Mouse (Mus musculus): ENCODE measurements around the gene Hspb1. TPM values are rescaled to one million over a fixed set of nuclear protein-coding genes. Genes with fewer than 3 reads are reported as not detected.

Hspb1 gene
- polyA plus RNA-seq, 1 experiment from 2014 or later = 113 TPM

GRCm38 (mm10) chr5:135933222-135933899 is 45.6 kb downstream of the Hspb1 start:
- whole genome bisulfite sequencing = 4% methylated on average over 12 of the region's 12 CpGs
- H3K27ac ChIP-seq = peak overlapping the region; percentile 98
- TF ChIP-seq CTCF (IDR thresholded peaks at IDR 0.05; ENCODE audit: low read depth) = no peak
- H3K4me3 ChIP-seq (replicated peaks; ENCODE audit: low read depth, low read length) = peak overlapping the region; percentile 83
- H3K9ac ChIP-seq (ENCODE audit: low read depth, low read length) = peak overlapping the region; percentile 69
- DNase-seq (ENCODE audit: low spot score) (no peak), ATAC-seq (replicated peaks; ENCODE audit: low FRiP score, low read depth) (no peak)
- H3K36me3 ChIP-seq (ENCODE audit: insufficient read depth, low read length) = peaks cover 17% of the 10 kb centered on the region
- H3K9me3 ChIP-seq (replicated peaks; ENCODE audit: low read length) = no peaks in the 10 kb centered on the region
- 0 out of 2 replicates have a peak, but pooled peaks cover 3% of the 10 kb centered on the region for H3K4me1 ChIP-seq (replicated peaks; ENCODE audit: insufficient read depth, low read length)
- peak overlapping the region; percentile 69 for H3K4me2 ChIP-seq (ENCODE audit: low read length)
- no peaks in the 10 kb centered on the region for H3K27me3 ChIP-seq (ENCODE audit: insufficient read depth, low read length)

- DNase-seq (ENCODE audit: low spot score) = peak; percentile 62
- Histone ChIP-seq H3K4me2 (ENCODE audit: low read length) (peak overlapping the region; percentile 69), H3K9me3 (replicated peaks; ENCODE audit: low read length) (no peaks in the 10 kb centered on the region), H3K4me1 (replicated peaks; ENCODE audit: insufficient read depth, low read length) (0 out of 2 replicates have a peak, but pooled peaks cover 3% of the 10 kb centered on the region), H3K4me3 (replicated peaks; ENCODE audit: low read depth, low read length) (peak overlapping the region; percentile 83), H3K9ac (ENCODE audit: low read depth, low read length) (peak overlapping the region; percentile 69), H3K36me3 (ENCODE audit: insufficient read depth, low read length) (peaks cover 17% of the 10 kb centered on the region), H3K27me3 (ENCODE audit: insufficient read depth, low read length) (no peaks in the 10 kb centered on the region), H3K27ac (peak overlapping the region; percentile 98)
- WGBS = under 1% methylated on average over 35 of the region's 35 CpGs
- ATAC-seq (replicated peaks; ENCODE audit: low FRiP score, low read depth) = peak; percentile 50
- 0 out of 2 replicates have a peak, but pooled peaks have one; percentile 4 for TF ChIP-seq CTCF (IDR thresholded peaks at IDR 0.05; ENCODE audit: low read depth)
These were observed 46.3 kb downstream of the Hspb1 start for GRCm38 (mm10) chr5:135933900-135934441.

GRCm38 (mm10) chr5:135934481-135935175 is 46.9 kb downstream of the Hspb1 start, which contains the start of gene Ywhag:
Gene Ywhag, minus strand, starts transcription at chr5:135934616.
- under 1% methylated on average over 40 of the region's 48 CpGs for WGBS
- peak within 1 kb of the TSS; percentile 69 for H3K9ac ChIP-seq (ENCODE audit: low read depth, low read length)
- H3K27ac ChIP-seq = peak within 1 kb of the TSS; percentile 98
- DNase-seq (ENCODE audit: low spot score) (peak; percentile 100), ATAC-seq (replicated peaks; ENCODE audit: low FRiP score, low read depth) (peak; percentile 93)
- peak within 1 kb of the TSS; percentile 69 for H3K4me2 ChIP-seq (ENCODE audit: low read length)
- peak within 1 kb of the TSS; percentile 83 for H3K4me3 ChIP-seq (replicated peaks; ENCODE audit: low read depth, low read length)
- H3K9me3 ChIP-seq (replicated peaks; ENCODE audit: low read length) = no peaks in the 10 kb centered on the region
- H3K27me3 ChIP-seq (ENCODE audit: insufficient read depth, low read length) = no peaks in the 10 kb centered on the region
- H3K36me3 ChIP-seq (ENCODE audit: insufficient read depth, low read length) = peaks cover 12% of the 10 kb centered on the region
- TF ChIP-seq CTCF (IDR thresholded peaks at IDR 0.05; ENCODE audit: low read depth) = peak; percentile 76
- 0 out of 2 replicates have a peak, but pooled peaks cover 3% of the 10 kb centered on the region for H3K4me1 ChIP-seq (replicated peaks; ENCODE audit: insufficient read depth, low read length)

GRCm38 (mm10) chr5:135935176-135935523 is 47.4 kb downstream of the Hspb1 start:
- ATAC-seq (replicated peaks; ENCODE audit: low FRiP score, low read depth) = peak; percentile 34
- no peak overlapping the region for H3K9ac ChIP-seq (ENCODE audit: low read depth, low read length)
- peak overlapping the region; percentile 83; the same call in 1 of the 2 replicates for H3K4me3 ChIP-seq (replicated peaks; ENCODE audit: low read depth, low read length)
- H3K4me2 ChIP-seq (ENCODE audit: low read length) = peak overlapping the region; percentile 69
- WGBS = 54% methylated on average over 7 of the region's 7 CpGs
- no peaks in the 10 kb centered on the region for H3K9me3 ChIP-seq (replicated peaks; ENCODE audit: low read length)
- no peaks in the 10 kb centered on the region for H3K27me3 ChIP-seq (ENCODE audit: insufficient read depth, low read length)
- peak overlapping the region; percentile 98 for H3K27ac ChIP-seq
- no peak for DNase-seq (ENCODE audit: low spot score)
- H3K36me3 ChIP-seq (ENCODE audit: insufficient read depth, low read length) = peaks cover 7% of the 10 kb centered on the region
- H3K4me1 ChIP-seq (replicated peaks; ENCODE audit: insufficient read depth, low read length) = 0 out of 2 replicates have a peak, but pooled peaks cover 3% of the 10 kb centered on the region
- TF ChIP-seq CTCF (IDR thresholded peaks at IDR 0.05; ENCODE audit: low read depth) = no peak

- Histone ChIP-seq H3K27me3 (ENCODE audit: insufficient read depth, low read length) (no peaks in the 10 kb centered on the region), H3K9ac (ENCODE audit: low read depth, low read length) (no peak overlapping the region), H3K9me3 (replicated peaks; ENCODE audit: low read length) (no peaks in the 10 kb centered on the region), H3K4me3 (replicated peaks; ENCODE audit: low read depth, low read length) (no peak overlapping the region), H3K27ac (no peak overlapping the region), H3K4me2 (ENCODE audit: low read length) (no peak overlapping the region), H3K4me1 (replicated peaks; ENCODE audit: insufficient read depth, low read length) (0 out of 2 replicates have a peak, but pooled peaks cover 3% of the 10 kb centered on the region), H3K36me3 (ENCODE audit: insufficient read depth, low read length) (peaks cover 7% of the 10 kb centered on the region; the same call in 1 of the 2 replicates)
- TF ChIP-seq CTCF (IDR thresholded peaks at IDR 0.05; ENCODE audit: low read depth) = no peak
- DNase-seq (ENCODE audit: low spot score) = no peak
- WGBS = 82% methylated on average over 6 of the region's 6 CpGs
- ATAC-seq (replicated peaks; ENCODE audit: low FRiP score, low read depth) = no peak
These were observed 48.0 kb downstream of the Hspb1 start for GRCm38 (mm10) chr5:135935641-135936190.

Other genes starting within 250 kb of the Hspb1 start
- 86.4 and 92.2 TPM in 2 replicates for gene Por, start 217.9 kb upstream of the Hspb1 start, polyA plus RNA-seq (2015; fragmentation: Nextera tagmentation; extraction: Ambion mirVana)
- 80.1 and 81.7 TPM in 2 replicates for gene Tmem120a, start 143.5 kb upstream of the Hspb1 start, polyA plus RNA-seq (2015; fragmentation: Nextera tagmentation; extraction: Ambion mirVana)
- 0.53 and 0.54 TPM in 2 replicates for gene Styxl1, start 109.5 kb upstream of the Hspb1 start, polyA plus RNA-seq (2015; fragmentation: Nextera tagmentation; extraction: Ambion mirVana)
- 752 and 801 TPM in 2 replicates for gene Mdh2, start 109.4 kb upstream of the Hspb1 start, polyA plus RNA-seq (2015; fragmentation: Nextera tagmentation; extraction: Ambion mirVana)
- 0.13 and 0.16 TPM in 2 replicates for gene Srrm3, start 81.0 kb upstream of the Hspb1 start, polyA plus RNA-seq (2015; fragmentation: Nextera tagmentation; extraction: Ambion mirVana)
- gene Ywhag, start 46.7 kb downstream of the Hspb1 start, polyA plus RNA-seq (2015; fragmentation: Nextera tagmentation; extraction: Ambion mirVana) = 89.4 and 105 TPM in 2 replicates
- gene Ssc4d, start 86.6 kb downstream of the Hspb1 start, polyA plus RNA-seq (2015; fragmentation: Nextera tagmentation; extraction: Ambion mirVana) = 6.7 and 7.5 TPM in 2 replicates
- gene Zp3, start 92.2 kb downstream of the Hspb1 start, polyA plus RNA-seq (2015; fragmentation: Nextera tagmentation; extraction: Ambion mirVana) = 0.13 and 0.16 TPM in 2 replicates
- gene Dtx2, start 106.9 kb downstream of the Hspb1 start, polyA plus RNA-seq (2015; fragmentation: Nextera tagmentation; extraction: Ambion mirVana) = 21.8 and 22.7 TPM in 2 replicates
- 5.1 and 6.0 TPM in 2 replicates for gene Upk3b, start 150.6 kb downstream of the Hspb1 start, polyA plus RNA-seq (2015; fragmentation: Nextera tagmentation; extraction: Ambion mirVana)
- 4.0 and 6.1 TPM in 2 replicates for gene Upk3bl, start 166.6 kb downstream of the Hspb1 start, polyA plus RNA-seq (2015; fragmentation: Nextera tagmentation; extraction: Ambion mirVana)
- gene Rasa4, start 196.0 kb downstream of the Hspb1 start, polyA plus RNA-seq (2015; fragmentation: Nextera tagmentation; extraction: Ambion mirVana) = 8.8 and 9.9 TPM in 2 replicates
- gene Polr2j, start 228.7 kb downstream of the Hspb1 start, polyA plus RNA-seq (2015; fragmentation: Nextera tagmentation; extraction: Ambion mirVana) = 239 and 250 TPM in 2 replicates
- gene Lrwd1, start 248.2 kb downstream of the Hspb1 start, polyA plus RNA-seq (2015; fragmentation: Nextera tagmentation; extraction: Ambion mirVana) = 21.6 and 23.1 TPM in 2 replicates
- 12.2 and 15.4 TPM in 2 replicates for gene Alkbh4, start 248.2 kb downstream of the Hspb1 start, polyA plus RNA-seq (2015; fragmentation: Nextera tagmentation; extraction: Ambion mirVana)

Measured in kidney, postnatal 0 days (tissue).